Mouse (Mus musculus) kidney, postnatal 0 days (tissue): ENCODE results near the gene Crbn. TPM values are rescaled to one million over a fixed set of nuclear protein-coding genes. Genes with fewer than 3 reads are reported as not detected.

Experiments used
- ATAC-seq: fragments of 200-750 bp; cut with Nextera tagmentation; replicated peaks from 2 replicates; pipeline ENCODE4 v1.8.0; 2017; ENCODE audit warnings: low read depth, moderate number of reproducible peaks, moderate TSS enrichment, moderate library complexity; ENCODE audit not compliant: low FRiP score
- DNase-seq: peaks from one replicate; pipeline ENCODE4 v3.0.0-alpha.2; 2016; ENCODE audit warnings: low spot score
- H3K27ac ChIP-seq: fragments of 300-500 bp; sonication (generic); 2 replicates; pipeline ENCODE4 v1.5.1; 2014; ENCODE audit warnings: mild to moderate bottlenecking
- H3K27me3 ChIP-seq: fragments of 300-500 bp; sonication (generic); 2 replicates; pipeline ENCODE4 v1.6.1; 2014; ENCODE audit warnings: low read length, mixed read lengths; ENCODE audit not compliant: insufficient read depth
- H3K36me3 ChIP-seq: fragments of 300-500 bp; sonication (generic); 2 replicates; pipeline ENCODE4 v1.6.1; 2014; ENCODE audit warnings: low read length, mixed read lengths; ENCODE audit not compliant: insufficient read depth
- H3K4me1 ChIP-seq: fragments of 300-500 bp; sonication (generic); replicated peaks from 2 replicates; pipeline ENCODE4 v1.6.1; 2014; ENCODE audit warnings: antibody characterized with exemption, low read length, mixed read lengths; ENCODE audit not compliant: insufficient read depth
- H3K4me2 ChIP-seq: fragments of 300-500 bp; sonication (generic); 2 replicates; pipeline ENCODE4 v1.6.1; 2014; ENCODE audit warnings: mild to moderate bottlenecking, low read length, moderate library complexity, mixed read lengths
- H3K4me3 ChIP-seq: fragments of 300-500 bp; sonication (generic); replicated peaks from 2 replicates; pipeline ENCODE4 v1.5.1; 2014; ENCODE audit warnings: low read depth, low read length
- H3K9ac ChIP-seq: fragments of 300-500 bp; sonication (generic); 2 replicates; pipeline ENCODE4 v1.6.1; 2014; ENCODE audit warnings: low read depth, low read length
- H3K9me3 ChIP-seq: fragments of 300-500 bp; sonication (generic); replicated peaks from 2 replicates; pipeline ENCODE4 v1.6.1; 2016; ENCODE audit warnings: low read length, inconsistent platforms, mixed read lengths
- CTCF ChIP-seq: IDR thresholded peaks from 2 replicates; pipeline ENCODE4 v1.5.1; 2016; ENCODE audit warnings: antibody characterized with exemption, low read depth, mild to moderate bottlenecking, moderate library complexity
- WGBS: fragments of 180-500 bp; shearing (Covaris S2); extraction: QIAGEN DNeasy Blood & Tissue Kit; methylation state at CpG from one replicate; pipeline ENCODE4 v1.1.7; 2014; 5-methylcytosine and 5-hydroxymethylcytosine counted together
- polyA plus RNA-seq: library from polyadenylated mRNA; unstranded; fragments of >200 nt; fragmentation: Nextera tagmentation; extraction: Ambion mirVana; gene quantifications from 2 replicates; pipeline ENCODE4 v1.2.1, GENCODE M21; 2015

Crbn gene
- polyA plus RNA-seq, 1 experiment from 2014 or later, result 47.8 TPM

- H3K4me2 ChIP-seq, result no peak overlapping the region
- H3K9ac ChIP-seq, result no peak overlapping the region
- H3K4me3 ChIP-seq, result no peak overlapping the region
- ATAC-seq (no peak), DNase-seq (no peak)
- H3K4me1 ChIP-seq, result no peaks in the 10 kb centered on the region
- H3K27ac ChIP-seq, result no peak overlapping the region
- TF ChIP-seq CTCF, result no peak
- no peaks in the 10 kb centered on the region for H3K9me3 ChIP-seq
- H3K27me3 ChIP-seq, result no peaks in the 10 kb centered on the region
- H3K36me3 ChIP-seq, result no peaks in the 10 kb centered on the region
- WGBS, result 78% methylated on average over 7 of the region's 7 CpGs
Observed at GRCm38 (mm10) chr6:106750291-106750690, 49.6 kb downstream of the Crbn start.

GRCm38 (mm10) chr6:106748887-106749388 lies 50.9 kb downstream of the Crbn start, which contains the start of gene Il5ra:
Gene Il5ra (minus strand): TSS chr6:106749037.
- Histone ChIP-seq H3K4me3 (no peak within 1 kb of the TSS), H3K9me3 (no peaks in the 10 kb centered on the region), H3K27ac (no peak within 1 kb of the TSS), H3K36me3 (no peaks in the 10 kb centered on the region), H3K27me3 (no peaks in the 10 kb centered on the region), H3K4me1 (no peaks in the 10 kb centered on the region), H3K4me2 (no peak within 1 kb of the TSS), H3K9ac (no peak within 1 kb of the TSS)
- ATAC-seq (no peak), DNase-seq (no peak)
- WGBS, result 65% methylated on average over 6 of the region's 6 CpGs
- no peak for TF ChIP-seq CTCF

- Histone ChIP-seq H3K36me3 (no peaks in the 10 kb centered on the region), H3K4me2 (no peak overlapping the region), H3K4me1 (no peaks in the 10 kb centered on the region), H3K9me3 (no peaks in the 10 kb centered on the region), H3K27ac (no peak overlapping the region), H3K27me3 (no peaks in the 10 kb centered on the region), H3K4me3 (no peak overlapping the region), H3K9ac (no peak overlapping the region)
- no peak for TF ChIP-seq CTCF
- ATAC-seq, result no peak
- DNase-seq, result no peak
- 89% methylated on average over 3 of the region's 3 CpGs for WGBS
Observed at GRCm38 (mm10) chr6:106747804-106748203, 52.1 kb downstream of the Crbn start.

- Histone ChIP-seq H3K9ac (no peak overlapping the region), H3K4me3 (no peak overlapping the region), H3K4me1 (no peaks in the 10 kb centered on the region), H3K27me3 (no peaks in the 10 kb centered on the region), H3K9me3 (no peaks in the 10 kb centered on the region), H3K27ac (no peak overlapping the region), H3K36me3 (no peaks in the 10 kb centered on the region), H3K4me2 (no peak overlapping the region)
- DNase-seq (no peak), ATAC-seq (no peak)
- no peak for TF ChIP-seq CTCF
- 92% methylated on average over 5 of the region's 5 CpGs for WGBS
Observed at GRCm38 (mm10) chr6:106747251-106747650, 52.6 kb downstream of the Crbn start.

GRCm38 (mm10) chr6:106745673-106746394 lies 54.0 kb downstream of the Crbn start:
- Histone ChIP-seq H3K27ac (no peak overlapping the region), H3K36me3 (no peaks in the 10 kb centered on the region), H3K4me2 (no peak overlapping the region), H3K9ac (no peak overlapping the region), H3K27me3 (no peaks in the 10 kb centered on the region), H3K9me3 (no peaks in the 10 kb centered on the region), H3K4me1 (no peaks in the 10 kb centered on the region), H3K4me3 (no peak overlapping the region)
- ATAC-seq, result no peak
- no peak for TF ChIP-seq CTCF
- WGBS, result 74% methylated on average over 7 of the region's 7 CpGs
- DNase-seq, result no peak

- no peak overlapping the region for H3K27ac ChIP-seq
- ATAC-seq, result no peak
Observed at GRCm38 (mm10) chr6:106743556-106744233, 56.2 kb downstream of the Crbn start.

More at GRCm38 (mm10) chr6:106743556-106744233, 56.2 kb downstream of the Crbn start:
- no peaks in the 10 kb centered on the region for H3K9me3 ChIP-seq
- no peak for DNase-seq
- 74% methylated on average over 7 of the region's 7 CpGs for WGBS
- no peak overlapping the region for H3K9ac ChIP-seq
- TF ChIP-seq CTCF, result no peak
- H3K4me2 ChIP-seq, result no peak overlapping the region
- H3K36me3 ChIP-seq, result no peaks in the 10 kb centered on the region
- H3K27me3 ChIP-seq, result no peaks in the 10 kb centered on the region
- H3K4me3 ChIP-seq, result no peak overlapping the region
- no peaks in the 10 kb centered on the region for H3K4me1 ChIP-seq
